Mouse (Mus musculus): ENCODE results near the gene Olfr1042.
"Not testable (repeated sequence)": the region's sequence is repeated elsewhere in the genome, so short reads cannot be mapped to it uniquely, and the experiment has no call there.

The Olfr1042 gene

GRCm38 (mm10) chr2:86161738-86162137 is at the start of gene Olfr1042:
TSS of gene Olfr1042 (minus strand) at chr2:86161838.
- no peak for DNase-seq (ENCODE audit: low read depth, low spot score)

GRCm38 (mm10) chr2:86202909-86203308 is 41.3 kb upstream of the Olfr1042 start, which contains the start of gene Olfr1045:
TSS of gene Olfr1045 (minus strand) at chr2:86203009.
- no peak for DNase-seq (ENCODE audit: low read depth, low spot score)

DNA sequence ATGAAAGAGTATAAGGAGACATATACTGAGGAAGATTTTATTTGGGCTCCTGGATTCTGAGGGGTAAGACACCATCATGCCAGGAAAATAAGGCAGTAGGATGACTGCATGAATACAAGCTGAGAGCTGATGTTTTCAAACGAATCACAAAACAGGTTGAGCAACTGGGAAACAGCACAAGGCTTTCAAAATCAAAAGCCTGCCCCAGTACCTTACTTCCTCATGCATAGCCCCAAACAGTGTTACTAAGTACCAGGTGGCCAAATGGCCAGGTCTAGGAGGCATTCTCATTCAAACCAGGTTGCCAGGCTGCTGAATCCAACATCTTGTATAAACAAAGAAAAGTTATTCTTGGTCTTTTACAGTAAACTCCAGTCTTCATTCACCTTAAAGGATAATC is 34.2 kb upstream of the Olfr1042 start:
- DNase-seq (ENCODE audit: low read depth, low spot score), result no peak

GRCm38 (mm10) chr2:86185583-86185982 is 23.9 kb upstream of the Olfr1042 start, which contains the start of gene Olfr52:
TSS of gene Olfr52 (minus strand) at chr2:86185683.
- DNase-seq (ENCODE audit: low read depth, low spot score), result no peak

DNA sequence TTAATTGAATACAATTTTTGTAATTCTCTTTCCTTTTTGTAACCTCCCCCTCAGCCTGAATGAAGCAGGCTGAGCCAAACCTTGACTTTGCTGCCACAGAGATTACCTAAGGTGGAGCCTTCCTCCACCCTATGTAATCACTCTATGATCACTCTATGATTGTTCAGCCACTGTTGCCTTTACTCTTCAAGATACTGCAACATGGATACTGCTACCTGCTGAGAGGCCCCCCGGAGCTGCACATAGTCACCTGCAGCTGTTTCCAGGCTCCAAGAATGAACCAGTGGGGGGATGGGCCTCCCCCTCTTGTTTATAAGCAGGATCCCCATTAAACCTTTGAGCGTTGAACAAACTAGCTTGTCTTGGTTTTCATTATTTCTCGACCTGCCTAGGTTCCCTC is 18.3 kb upstream of the Olfr1042 start:
- no peak for DNase-seq (ENCODE audit: low read depth, low spot score)

DNA sequence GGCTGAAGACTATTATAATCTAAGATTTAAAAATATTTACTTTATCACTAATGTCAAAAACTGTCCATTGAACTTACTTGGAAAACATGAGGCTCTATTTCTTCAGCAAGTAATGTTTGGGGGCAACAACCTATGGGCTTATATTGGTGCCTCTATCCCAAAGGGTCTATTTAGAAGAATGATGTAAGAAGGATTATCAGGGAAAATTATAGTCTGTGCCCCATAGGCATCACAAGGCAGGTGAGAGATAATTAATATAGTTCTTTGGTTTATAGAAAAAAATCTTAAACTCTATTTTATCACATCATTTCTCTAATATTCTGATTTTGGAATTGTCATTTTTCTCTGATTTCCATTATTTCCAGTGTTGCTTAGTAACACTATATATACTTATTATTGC is 16.1 kb upstream of the Olfr1042 start, which contains the start of gene Olfr1044:
Gene Olfr1044, minus strand, starts transcription at position 101 of the 400 bp plus-strand sequence.
- no peak for DNase-seq (ENCODE audit: low read depth, low spot score)

GRCm38 (mm10) chr2:86175422-86175821 is 13.8 kb upstream of the Olfr1042 start:
- not testable (repeated sequence) for DNase-seq (ENCODE audit: low read depth, low spot score)

GRCm38 (mm10) chr2:86167422-86167821 is 5.8 kb upstream of the Olfr1042 start, which contains the start of gene Olfr1043:
TSS of gene Olfr1043 (minus strand) at chr2:86167522.
- no peak for DNase-seq (ENCODE audit: low read depth, low spot score)

DNA sequence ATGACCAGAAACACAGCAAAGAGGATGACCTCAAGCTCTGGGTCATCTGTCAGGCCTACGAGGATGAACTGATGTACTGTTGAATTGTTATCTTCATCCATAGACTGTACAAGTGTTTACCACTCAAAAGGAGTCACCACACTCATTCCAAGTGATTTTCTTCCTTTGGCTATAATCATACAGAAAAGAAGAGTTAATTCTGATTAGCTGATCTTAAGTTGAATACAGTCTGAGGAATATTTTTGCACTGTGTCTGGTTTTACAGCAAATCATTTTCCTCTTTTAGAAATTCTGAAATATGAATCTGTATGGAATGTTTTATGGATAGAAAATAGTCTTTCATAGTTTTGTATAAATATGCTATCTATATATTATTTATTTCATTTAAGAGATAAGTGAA is 15.0 kb downstream of the Olfr1042 start, which contains the start of gene Olfr1040:
Gene Olfr1040, minus strand, starts transcription at position 101 of the 400 bp plus-strand sequence.
- no peak for DNase-seq (ENCODE audit: low read depth, low spot score)

DNA sequence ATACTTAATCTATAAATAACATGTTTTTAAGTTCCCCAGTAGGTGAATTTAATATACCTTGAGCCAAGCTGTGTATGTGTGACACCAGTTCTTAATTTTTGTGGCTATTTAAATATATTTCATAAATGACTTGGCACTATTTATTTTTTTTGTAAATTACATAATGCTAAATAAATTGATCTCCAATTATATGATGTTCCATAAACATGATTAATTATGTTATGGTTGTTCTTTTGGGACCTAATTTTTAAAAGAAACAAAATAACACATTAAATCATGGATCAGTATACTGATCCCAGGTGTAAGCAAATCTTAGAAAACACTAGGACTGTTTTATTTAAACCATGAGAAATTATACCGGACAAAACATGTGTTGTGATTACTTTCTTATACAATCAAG is 25.8 kb downstream of the Olfr1042 start, which contains the start of gene Olfr1039:
Gene Olfr1039, minus strand, starts transcription at position 101 of the 400 bp plus-strand sequence.
- no peak for DNase-seq (ENCODE audit: low read depth, low spot score)

Data from skeletal muscle tissue, adult 2 months (tissue).